Mouse (Mus musculus) midbrain, embryonic 16.5 days (tissue): Measurements from ENCODE around the gene Tbc1d2b. TPM values are rescaled to one million over a fixed set of nuclear protein-coding genes. Genes with fewer than 3 reads are reported as not detected.

Source experiments
- ATAC-seq: fragments of 200-750 bp; cut with Nextera tagmentation; 2 replicates; pipeline ENCODE4 v1.8.0; 2017; ENCODE audit warnings: moderate TSS enrichment
- H3K27ac ChIP-seq: fragments of 300-500 bp; sonication (generic); 2 replicates; pipeline ENCODE4 v1.5.1; 2014; ENCODE audit warnings: mild to moderate bottlenecking, low read length, mixed read lengths
- H3K27me3 ChIP-seq: fragments of 300-500 bp; sonication (generic); 2 replicates; pipeline ENCODE4 v1.6.1; 2014; ENCODE audit warnings: low read depth, low read length, mixed read lengths; ENCODE audit not compliant: control insufficient read depth, insufficient read depth
- H3K36me3 ChIP-seq: fragments of 300-500 bp; sonication (generic); 2 replicates; pipeline ENCODE4 v1.6.1; 2014; ENCODE audit warnings: mild to moderate bottlenecking, low read length, moderate library complexity, mixed read lengths; ENCODE audit not compliant: control insufficient read depth, insufficient read depth
- H3K4me1 ChIP-seq: fragments of 300-500 bp; sonication (generic); 2 replicates; pipeline ENCODE4 v1.6.1; 2014; ENCODE audit warnings: mild to moderate bottlenecking, low read length, mixed read lengths; ENCODE audit not compliant: control insufficient read depth, insufficient read depth
- H3K4me2 ChIP-seq: fragments of 300-500 bp; sonication (generic); 2 replicates; pipeline ENCODE4 v1.6.1; 2014; ENCODE audit warnings: mild to moderate bottlenecking, low read length, mixed read lengths
- H3K4me3 ChIP-seq: fragments of 300-500 bp; sonication (generic); 2 replicates; pipeline ENCODE4 v1.5.1; 2014; ENCODE audit warnings: low read depth, mild to moderate bottlenecking, low read length, moderate library complexity, mixed read lengths
- H3K9ac ChIP-seq: fragments of 300-500 bp; sonication (generic); 2 replicates; pipeline ENCODE4 v1.6.1; 2014; ENCODE audit warnings: low read depth, low read length, mixed read lengths
- H3K9me3 ChIP-seq: fragments of 300-500 bp; sonication (generic); replicated peaks from 2 replicates; pipeline ENCODE4 v1.6.1; 2014; ENCODE audit warnings: mild to moderate bottlenecking, low read length, mixed read lengths; ENCODE audit not compliant: control insufficient read depth, poor library complexity, severe bottlenecking
- WGBS: fragments of 180-500 bp; shearing (Covaris S2); extraction: QIAGEN DNeasy Blood & Tissue Kit; methylation state at CpG from one replicate; pipeline ENCODE4 v1.1.7; 2014; 5-methylcytosine and 5-hydroxymethylcytosine counted together
- polyA plus RNA-seq: library from polyadenylated mRNA; unstranded; fragments of >200 nt; fragmentation: Nextera tagmentation; extraction: Ambion mirVana; gene quantifications from 2 replicates; pipeline ENCODE4 v1.2.1, GENCODE M21; 2015

Gene Tbc1d2b
- polyA plus RNA-seq, 1 experiment from 2014 or later, result 7.3 TPM

DNA sequence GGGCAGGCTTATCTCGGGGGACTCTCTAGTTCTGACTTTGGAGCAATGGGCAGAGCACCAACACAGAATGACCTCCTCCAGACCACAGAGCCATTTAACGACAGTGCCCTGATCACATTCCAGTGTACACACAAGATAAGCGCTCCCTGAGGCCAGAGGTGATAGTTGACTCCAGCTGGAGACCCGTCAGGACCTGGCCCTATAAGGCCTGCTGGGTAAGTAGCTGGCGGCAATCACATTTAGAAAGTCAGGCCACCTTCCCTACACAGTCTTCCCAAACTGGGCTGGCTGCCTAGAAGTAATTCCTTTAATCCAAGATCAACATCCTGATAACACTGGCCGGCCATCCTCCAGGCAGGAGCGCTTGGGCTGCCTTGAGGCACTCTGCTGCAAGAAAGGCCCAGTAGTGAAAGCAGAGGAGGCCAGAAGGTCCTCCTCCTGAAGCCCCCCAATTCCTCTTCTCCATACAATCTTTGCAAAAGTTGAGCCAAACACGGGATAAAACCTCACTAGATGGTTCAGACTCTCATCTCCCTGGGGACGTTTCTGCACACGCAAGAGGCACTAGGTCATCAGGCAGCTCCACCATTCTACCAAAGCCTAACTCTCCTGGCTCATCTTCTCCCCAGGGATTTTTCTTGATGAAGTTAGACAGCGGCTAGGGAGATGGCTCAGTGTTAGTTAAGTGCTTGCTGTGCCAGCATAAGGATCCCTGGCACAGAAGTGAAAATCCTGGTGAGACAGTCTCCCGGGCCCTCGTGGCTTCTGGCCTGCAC lies 9.8 kb downstream of the Tbc1d2b start:
- Histone ChIP-seq H3K4me3 (no peak overlapping the region), H3K27me3 (no peaks in the 10 kb centered on the region), H3K4me1 (no peaks in the 10 kb centered on the region), H3K4me2 (no peak overlapping the region), H3K36me3 (no peaks in the 10 kb centered on the region), H3K9me3 (no peaks in the 10 kb centered on the region), H3K27ac (no peak overlapping the region), H3K9ac (no peak overlapping the region)
- ATAC-seq, result no peak
- WGBS, result 79% methylated on average over 13 of the region's 13 CpGs

- no peaks in the 10 kb centered on the region for H3K4me1 ChIP-seq
- H3K4me2 ChIP-seq, result no peak overlapping the region
- no peak overlapping the region for H3K27ac ChIP-seq
- no peaks in the 10 kb centered on the region for H3K9me3 ChIP-seq
- no peak overlapping the region for H3K9ac ChIP-seq
- H3K4me3 ChIP-seq, result no peak overlapping the region
- ATAC-seq, result no peak
- H3K27me3 ChIP-seq, result no peaks in the 10 kb centered on the region
- WGBS, result 87% methylated on average over 6 of the region's 6 CpGs
- no peaks in the 10 kb centered on the region for H3K36me3 ChIP-seq
Observed at GRCm38 (mm10) chr9:90260079-90260478, 10.5 kb downstream of the Tbc1d2b start.

DNA sequence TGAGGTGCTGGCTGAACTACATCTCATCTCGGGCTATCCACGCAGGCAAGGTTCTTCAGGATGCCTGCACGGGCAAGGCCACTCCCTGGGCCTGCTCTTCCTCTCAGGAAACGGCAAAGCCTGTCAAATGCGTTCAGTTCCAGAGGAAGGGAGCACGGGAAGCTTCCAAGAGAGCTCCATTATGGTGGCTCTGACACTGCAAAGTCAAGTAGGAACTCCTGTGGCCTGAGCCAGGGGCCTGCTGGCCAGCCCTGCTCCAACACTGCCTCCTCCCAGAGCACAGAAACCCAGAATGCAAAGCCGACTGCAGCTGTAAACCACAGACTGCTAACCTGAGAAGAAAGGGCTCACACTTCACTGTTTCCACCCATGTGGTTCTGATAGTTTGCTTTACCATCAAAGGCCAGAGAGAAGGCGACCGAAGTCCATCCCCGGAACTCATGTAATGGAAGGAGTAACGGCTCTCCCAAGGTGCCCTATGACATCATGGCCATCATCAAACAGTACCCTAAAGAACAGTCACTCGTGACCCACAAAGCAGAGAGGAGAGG lies 11.1 kb downstream of the Tbc1d2b start:
- no peaks in the 10 kb centered on the region for H3K36me3 ChIP-seq
- H3K4me3 ChIP-seq, result no peak overlapping the region
- H3K4me2 ChIP-seq, result no peak overlapping the region
- no peak overlapping the region for H3K27ac ChIP-seq
- WGBS, result 90% methylated on average over 12 of the region's 12 CpGs
- no peaks in the 10 kb centered on the region for H3K4me1 ChIP-seq
- no peaks in the 10 kb centered on the region for H3K9me3 ChIP-seq
- H3K9ac ChIP-seq, result no peak overlapping the region
- no peaks in the 10 kb centered on the region for H3K27me3 ChIP-seq
- ATAC-seq, result no peak

DNA sequence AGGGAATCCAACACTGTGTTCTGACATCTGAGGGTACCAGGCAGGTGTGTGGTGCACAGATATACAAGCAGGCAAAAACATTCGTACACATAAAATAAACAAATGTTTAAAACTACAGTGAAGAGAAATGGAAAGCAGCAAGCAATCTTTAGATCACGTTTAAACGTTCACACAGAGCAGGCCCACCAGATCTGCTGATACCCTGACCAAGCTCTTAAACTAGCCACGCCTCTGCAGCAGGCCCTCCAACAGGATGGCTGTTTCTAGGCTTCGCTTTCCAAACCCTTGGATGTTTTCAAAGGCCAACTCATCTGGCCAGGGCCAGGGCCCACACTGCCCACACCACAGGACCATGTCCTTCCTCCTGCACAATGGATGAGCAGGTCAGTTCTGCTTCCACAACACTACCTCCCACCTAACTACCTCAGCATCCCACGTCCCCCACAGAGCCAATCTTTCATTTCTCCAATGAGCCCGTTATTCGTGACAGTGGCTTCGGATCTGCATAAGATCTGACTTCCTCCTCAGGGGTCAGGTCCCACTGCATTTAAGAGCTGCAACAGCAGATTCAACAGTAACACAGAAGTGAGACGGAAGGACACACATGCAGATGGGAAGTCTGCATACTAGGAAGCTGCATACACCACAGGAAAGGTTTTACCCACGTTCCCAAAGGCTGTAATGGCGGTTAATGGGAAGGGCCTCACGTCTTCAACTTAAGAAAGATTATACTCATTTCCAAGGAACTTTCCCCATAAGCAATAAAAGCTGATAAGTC lies 12.7 kb downstream of the Tbc1d2b start:
- ATAC-seq, result no peak
- 86% methylated on average over 13 of the region's 13 CpGs for WGBS
- Histone ChIP-seq H3K27me3 (no peaks in the 10 kb centered on the region), H3K27ac (no peak overlapping the region), H3K4me1 (no peaks in the 10 kb centered on the region), H3K9ac (no peak overlapping the region), H3K9me3 (no peaks in the 10 kb centered on the region), H3K4me3 (no peak overlapping the region), H3K36me3 (no peaks in the 10 kb centered on the region), H3K4me2 (no peak overlapping the region)

DNA sequence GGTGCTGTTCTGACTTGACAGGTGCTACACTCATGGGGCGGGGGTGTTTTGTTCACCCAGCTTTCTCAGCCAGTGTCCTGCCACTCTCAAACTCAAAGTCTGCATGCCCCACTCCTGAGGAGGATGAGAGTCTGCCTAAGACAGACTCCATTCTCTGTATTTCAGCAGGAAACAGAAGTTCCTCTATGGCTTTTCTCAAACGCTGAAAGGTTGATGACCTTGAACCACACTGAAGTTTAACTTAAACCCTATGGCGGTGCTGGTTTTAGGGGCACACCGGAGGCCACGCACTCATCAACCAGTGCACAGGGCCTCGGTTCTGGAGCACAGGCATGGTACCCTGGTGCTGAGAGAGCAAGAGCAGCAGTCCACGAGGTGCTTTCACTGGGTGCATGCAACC lies 13.4 kb downstream of the Tbc1d2b start:
- no peaks in the 10 kb centered on the region for H3K4me1 ChIP-seq
- no peak overlapping the region for H3K27ac ChIP-seq
- WGBS, result 80% methylated on average over 7 of the region's 7 CpGs
- H3K27me3 ChIP-seq, result no peaks in the 10 kb centered on the region
- no peak for ATAC-seq
- H3K9me3 ChIP-seq, result no peaks in the 10 kb centered on the region
- no peak overlapping the region for H3K4me2 ChIP-seq
- H3K9ac ChIP-seq, result no peak overlapping the region
- H3K4me3 ChIP-seq, result no peak overlapping the region
- no peaks in the 10 kb centered on the region for H3K36me3 ChIP-seq

GRCm38 (mm10) chr9:90255844-90256405 lies 14.7 kb downstream of the Tbc1d2b start:
- Histone ChIP-seq H3K4me2 (no peak overlapping the region), H3K9ac (no peak overlapping the region), H3K9me3 (no peaks in the 10 kb centered on the region), H3K27me3 (no peaks in the 10 kb centered on the region), H3K4me1 (no peaks in the 10 kb centered on the region), H3K36me3 (no peaks in the 10 kb centered on the region), H3K4me3 (no peak overlapping the region), H3K27ac (no peak overlapping the region)
- no peak for ATAC-seq
- WGBS, result 31% methylated on average over 6 of the region's 6 CpGs

DNA sequence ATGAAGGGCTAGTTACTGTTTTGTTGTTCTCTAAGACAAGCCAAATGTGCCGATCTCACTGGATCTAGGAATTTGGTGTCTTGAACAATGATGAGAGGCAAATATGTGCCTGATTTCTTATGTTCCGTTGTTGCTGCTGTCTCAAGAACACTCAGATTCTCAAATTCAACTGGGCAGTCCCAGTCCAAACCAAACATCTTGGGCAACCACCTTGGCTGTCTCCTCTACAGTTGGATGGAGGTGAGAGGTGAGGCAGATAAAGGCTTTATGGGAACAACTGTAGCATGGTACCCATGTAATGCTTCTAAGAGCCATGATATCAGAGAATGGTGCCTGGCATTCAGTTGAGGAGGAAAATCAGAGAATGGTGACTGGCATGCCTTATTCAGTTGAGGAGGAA lies 17.4 kb downstream of the Tbc1d2b start:
- no peaks in the 10 kb centered on the region for H3K4me1 ChIP-seq
- no peak for ATAC-seq
- 96% methylated on average over 2 of the region's 2 CpGs for WGBS
- no peaks in the 10 kb centered on the region for H3K27me3 ChIP-seq
- H3K36me3 ChIP-seq, result no peaks in the 10 kb centered on the region; the same call in 1 of the 2 replicates
- H3K4me2 ChIP-seq, result no peak overlapping the region
- no peak overlapping the region for H3K27ac ChIP-seq
- H3K9ac ChIP-seq, result no peak overlapping the region
- H3K4me3 ChIP-seq, result no peak overlapping the region
- no peaks in the 10 kb centered on the region for H3K9me3 ChIP-seq

DNA sequence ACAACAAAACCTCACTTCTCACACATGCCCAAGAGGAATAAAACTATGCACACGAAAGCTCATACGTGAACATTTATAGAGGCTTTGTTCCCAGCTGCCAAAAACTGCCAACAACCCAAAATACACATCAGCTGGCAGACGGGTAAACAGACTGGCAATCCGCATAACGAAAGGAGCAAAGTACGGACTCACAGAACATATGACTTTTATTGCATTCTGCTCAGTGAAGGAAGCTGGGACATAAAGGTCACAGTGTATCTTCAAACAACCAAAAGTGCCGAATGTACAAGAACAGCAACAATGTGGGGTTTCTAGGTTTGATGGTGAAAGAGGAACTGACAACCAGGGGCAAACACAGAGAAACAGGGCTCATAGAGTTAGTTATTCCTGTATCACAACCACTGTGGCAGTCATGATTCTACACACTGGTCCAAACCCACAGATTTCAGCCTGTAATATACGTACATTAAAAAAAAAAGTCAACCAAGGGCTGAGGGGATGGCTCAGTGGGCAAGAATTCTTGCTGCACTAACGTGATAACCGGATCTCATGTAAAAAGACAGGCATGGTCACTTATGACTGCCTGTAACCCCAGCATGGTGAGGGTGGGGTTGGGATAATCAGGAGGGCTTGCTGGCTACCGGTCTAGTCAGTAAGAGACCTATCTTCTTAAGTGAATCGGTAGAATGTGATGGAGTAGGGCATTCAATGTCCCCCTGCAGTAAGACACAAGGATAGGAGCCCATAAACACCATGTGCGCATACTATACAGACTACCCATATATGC lies 19.4 kb downstream of the Tbc1d2b start:
- no peaks in the 10 kb centered on the region for H3K9me3 ChIP-seq
- 91% methylated on average over 13 of the region's 13 CpGs for WGBS
- H3K27me3 ChIP-seq, result no peaks in the 10 kb centered on the region
- no peak for ATAC-seq
- H3K27ac ChIP-seq, result no peak overlapping the region
- H3K4me2 ChIP-seq, result no peak overlapping the region
- H3K4me3 ChIP-seq, result no peak overlapping the region
- H3K9ac ChIP-seq, result no peak overlapping the region
- no peaks in the 10 kb centered on the region; the same call in 1 of the 2 replicates for H3K36me3 ChIP-seq
- no peaks in the 10 kb centered on the region for H3K4me1 ChIP-seq
